8 mouse cellular contexts compared by ENCODE assay signal in genomic region chr13:119790761-119791579, GRCm38 (mm10). TPM values are rescaled to one million over a fixed set of nuclear protein-coding genes. Genes with fewer than 3 reads are reported as not detected.
DNase-seq lines count a peak whose midpoint lies in the region; ATAC-seq and TF ChIP-seq lines count a peak whose summit lies in the region.

Gene Zfp131 (minus strand): TSS chr13:119790889.

- no peaks in the 10 kb centered on the region for H3K79me2 ChIP-seq in heart, adult 2 months (replicated peaks; ENCODE audit: control insufficient read depth, insufficient read depth, low read length)

- peak within 1 kb of the TSS; percentile 97 for H3K27ac ChIP-seq in embryonic facial prominence, embryonic 13.5 days
- peak within 1 kb of the TSS; percentile 99 for H3K27ac ChIP-seq in heart, adult 2 months
- H3K27ac ChIP-seq in limb, embryonic 13.5 days = peak within 1 kb of the TSS; percentile 96
- peak within 1 kb of the TSS; percentile 97 for H3K27ac ChIP-seq in midbrain, embryonic 16.5 days (ENCODE audit: low read length)

- H3K4me3 ChIP-seq in embryonic facial prominence, embryonic 13.5 days = peak within 1 kb of the TSS; percentile 90
- peak within 1 kb of the TSS; percentile 81 for H3K4me3 ChIP-seq in heart, adult 2 months
- peak within 1 kb of the TSS; percentile 81 for H3K4me3 ChIP-seq in limb, embryonic 13.5 days
- H3K4me3 ChIP-seq in midbrain, embryonic 16.5 days (ENCODE audit: low read depth, low read length) = peak within 1 kb of the TSS; percentile 89

- no peaks in the 10 kb centered on the region for H3K27me3 ChIP-seq in embryonic facial prominence, embryonic 13.5 days
- H3K27me3 ChIP-seq in heart, adult 2 months (ENCODE audit: control insufficient read depth, insufficient read depth, low read length) = no peaks in the 10 kb centered on the region
- H3K27me3 ChIP-seq in limb, embryonic 13.5 days = no peaks in the 10 kb centered on the region
- no peaks in the 10 kb centered on the region for H3K27me3 ChIP-seq in midbrain, embryonic 16.5 days (ENCODE audit: control insufficient read depth, insufficient read depth, low read depth, low read length)

- peaks cover 19% of the 10 kb centered on the region for H3K4me1 ChIP-seq in embryonic facial prominence, embryonic 13.5 days
- peaks cover 2% of the 10 kb centered on the region for H3K4me1 ChIP-seq in heart, adult 2 months (ENCODE audit: control insufficient read depth, insufficient read depth, low read length)
- H3K4me1 ChIP-seq in limb, embryonic 13.5 days = peaks cover 16% of the 10 kb centered on the region
- H3K4me1 ChIP-seq in midbrain, embryonic 16.5 days (ENCODE audit: control insufficient read depth, insufficient read depth, low read length) = peaks cover 10% of the 10 kb centered on the region

- ATAC-seq in embryonic facial prominence, embryonic 13.5 days (ENCODE audit: insufficient number of reproducible peaks, insufficient read depth, low FRiP score, low TSS enrichment, low read depth) = peak; percentile 96
- ATAC-seq in limb, embryonic 13.5 days (ENCODE audit: low FRiP score, low read depth) = peak; percentile 98
- peak; percentile 97 for ATAC-seq in midbrain, embryonic 16.5 days

- intact Hi-C loops in heart, adult 2 months (cut with DNase I) = loop anchor here (2.0 to 5.0 kb wide), 2 partner anchors 34 to 100 kb away; partner anchors contain the start of genes Hmgcs1 and Nim1k

- peak within 1 kb of the TSS; percentile 80 for H3K4me2 ChIP-seq in embryonic facial prominence, embryonic 13.5 days
- peak within 1 kb of the TSS; percentile 75 for H3K4me2 ChIP-seq in limb, embryonic 13.5 days (replicated peaks)
- peak within 1 kb of the TSS; percentile 57 for H3K4me2 ChIP-seq in midbrain, embryonic 16.5 days (ENCODE audit: low read length)

- under 1% methylated on average over 75 of the region's 86 CpGs for WGBS in embryonic facial prominence, embryonic 13.5 days
- under 1% methylated on average over 75 of the region's 86 CpGs for WGBS in heart, adult 2 months
- under 1% methylated on average over 62 of the region's 86 CpGs for WGBS in limb, embryonic 13.5 days
- under 1% methylated on average over 71 of the region's 86 CpGs for WGBS in midbrain, embryonic 16.5 days

- peak; percentile 89 for DNase-seq in 3134 (ENCODE audit: extremely low read depth, insufficient read length, low spot score)
- peak; percentile 97 to 99 for DNase-seq in adrenal gland, postnatal 36 days
- DNase-seq in heart, adult 2 months = peak; percentile 95 to 97
- peak; percentile 92 to 93 for DNase-seq in kidney, adult 8-10 months
- peak; percentile 84 to 95 for DNase-seq in spleen, postnatal 10 days (ENCODE audit: low spot score in 2 of 2)

- peak; percentile 51 for TF ChIP-seq POLR2A in heart, adult 2 months (IDR thresholded peaks at IDR 0.05; ENCODE audit: insufficient read depth, low read depth, low read length)

- peak within 1 kb of the TSS; percentile 99 for H3K9ac ChIP-seq in embryonic facial prominence, embryonic 13.5 days
- peak within 1 kb of the TSS; percentile 94 for H3K9ac ChIP-seq in heart, adult 2 months (ENCODE audit: low read depth, low read length)
- peak within 1 kb of the TSS; percentile 93 for H3K9ac ChIP-seq in limb, embryonic 13.5 days
- peak within 1 kb of the TSS; percentile 91 for H3K9ac ChIP-seq in midbrain, embryonic 16.5 days (ENCODE audit: low read depth, low read length)

- peak; percentile 34 for TF ChIP-seq CTCF in heart, adult 2 months (IDR thresholded peaks at IDR 0.05)

- no peaks in the 10 kb centered on the region for H3K9me3 ChIP-seq in embryonic facial prominence, embryonic 13.5 days
- H3K9me3 ChIP-seq in limb, embryonic 13.5 days = no peaks in the 10 kb centered on the region
- no peaks in the 10 kb centered on the region for H3K9me3 ChIP-seq in midbrain, embryonic 16.5 days (replicated peaks; ENCODE audit: control insufficient read depth, low read length, poor library complexity, severe bottlenecking)

- H3K36me3 ChIP-seq in embryonic facial prominence, embryonic 13.5 days = peaks cover 22% of the 10 kb centered on the region
- H3K36me3 ChIP-seq in heart, adult 2 months (ENCODE audit: control insufficient read depth, insufficient read depth, low read length) = peaks cover 19% of the 10 kb centered on the region
- peaks cover 23% of the 10 kb centered on the region for H3K36me3 ChIP-seq in limb, embryonic 13.5 days
- H3K36me3 ChIP-seq in midbrain, embryonic 16.5 days (ENCODE audit: control insufficient read depth, insufficient read depth, low read length) = peaks cover 5% of the 10 kb centered on the region; the same call in 1 of the 2 replicates

- TF ChIP-seq EP300 in heart, adult 2 months (IDR thresholded peaks at IDR 0.05; ENCODE audit: insufficient read depth, low read depth, low read length) = no peak

RNA-seq across cellular contexts. Expression of gene Zfp131, which starts in this region (rescaled TPM):
- 10 to 100 TPM; 35.5 to 43.9 TPM for total RNA-seq in adrenal gland, postnatal 36 days (2021)
- polyA plus RNA-seq in embryonic facial prominence, embryonic 13.5 days (2015; fragmentation: Nextera tagmentation; extraction: Ambion mirVana) = 45.0 and 48.6 TPM in 2 replicates
- total RNA-seq in heart, adult 2 months (2021) = 10 to 100 TPM; 18.4 to 18.7 TPM
- polyA plus RNA-seq in heart, adult 2 months (2012; rRNA removed) = 5.0 and 7.3 TPM in 2 replicates
- polyA plus RNA-seq in limb, embryonic 13.5 days (2015; fragmentation: Nextera tagmentation; extraction: Ambion mirVana) = 41.3 and 42.3 TPM in 2 replicates
- 27.4 and 30.8 TPM in 2 replicates for polyA plus RNA-seq in midbrain, embryonic 16.5 days (2015; fragmentation: Nextera tagmentation; extraction: Ambion mirVana)

Comparison
In these comparisons a context has a peak if more than half of its experiments do, and no peak if none do; other contexts are left out.
1. Peak in every context shown above with its lines: DNase-seq, ATAC-seq, H3K4me3 ChIP-seq and H3K27ac ChIP-seq.